Mouse (Mus musculus) urinary bladder, postnatal 10 days (tissue): ENCODE measurements around the gene Cabp2.
"Not testable (repeated sequence)": the region's sequence is repeated elsewhere in the genome, so short reads cannot be mapped to it uniquely, and the experiment has no call there.

Source experiments
- DNase-seq: peaks from one replicate; pipeline ENCODE4 v3.0.0; 2022; ENCODE audit warnings: low spot score

Cabp2 gene

GRCm38 (mm10) chr19:4102049-4102448 lies 20.7 kb downstream of the Cabp2 start:
- DNase-seq, result no peak

- DNase-seq, result no peak
Measured at GRCm38 (mm10) chr19:4102626-4103025, 21.2 kb downstream of the Cabp2 start.

- no peak for DNase-seq
Measured at GRCm38 (mm10) chr19:4103294-4103693, 21.9 kb downstream of the Cabp2 start.

- DNase-seq, result no peak
Measured at GRCm38 (mm10) chr19:4103792-4104191, 22.4 kb downstream of the Cabp2 start.

GRCm38 (mm10) chr19:4104675-4105194 lies 23.4 kb downstream of the Cabp2 start:
- no peak for DNase-seq

GRCm38 (mm10) chr19:4106654-4107053 lies 25.3 kb downstream of the Cabp2 start:
- DNase-seq, result no peak

GRCm38 (mm10) chr19:4108535-4108934 lies 27.2 kb downstream of the Cabp2 start:
- DNase-seq, result no peak

GRCm38 (mm10) chr19:4112063-4112960 lies 30.9 kb downstream of the Cabp2 start:
- DNase-seq, result no peak

GRCm38 (mm10) chr19:4113186-4113805 lies 31.9 kb downstream of the Cabp2 start:
- peak; percentile 50 for DNase-seq

- DNase-seq, result no peak
Measured at GRCm38 (mm10) chr19:4113806-4114230, 32.4 kb downstream of the Cabp2 start.

GRCm38 (mm10) chr19:4114551-4114950 lies 33.2 kb downstream of the Cabp2 start:
- no peak for DNase-seq

- no peak for DNase-seq
Measured at GRCm38 (mm10) chr19:4115144-4115543, 33.8 kb downstream of the Cabp2 start.

GRCm38 (mm10) chr19:4115816-4116215 lies 34.4 kb downstream of the Cabp2 start:
- no peak for DNase-seq

GRCm38 (mm10) chr19:4117006-4117405 lies 35.6 kb downstream of the Cabp2 start:
- no peak for DNase-seq

GRCm38 (mm10) chr19:4118350-4118749 lies 37.0 kb downstream of the Cabp2 start:
- no peak for DNase-seq

GRCm38 (mm10) chr19:4119716-4120487 lies 38.5 kb downstream of the Cabp2 start:
- no peak for DNase-seq

- DNase-seq, result no peak
Measured at GRCm38 (mm10) chr19:4120496-4120895, 39.1 kb downstream of the Cabp2 start.

- peak; percentile 93 for DNase-seq
Measured at GRCm38 (mm10) chr19:4121097-4121805, 39.9 kb downstream of the Cabp2 start.

GRCm38 (mm10) chr19:4121896-4122295 lies 40.5 kb downstream of the Cabp2 start:
- not testable (repeated sequence) for DNase-seq

- DNase-seq, result no peak
Measured at GRCm38 (mm10) chr19:4122411-4123370, 41.3 kb downstream of the Cabp2 start.
